22 mouse cellular contexts compared by ENCODE assay signal in genomic region chr10:80552364-80552763, GRCm38 (mm10). TPM values are rescaled to one million over a fixed set of nuclear protein-coding genes. Genes with fewer than 3 reads are reported as not detected.
DNase-seq lines count a peak whose midpoint lies in the region; ATAC-seq and TF ChIP-seq lines count a peak whose summit lies in the region.
"Had no signal": no experiment of that assay in that cellular context is flagged by ENCODE, and none has a peak within 500 bp of the region (broad histone marks: within the 10 kb centered on the region; RNA-seq: fewer than 3 reads in every experiment).

No protein-coding gene starts in this region.

- H3K27me3 ChIP-seq in liver, embryonic 12.5 days (replicated peaks) = no peaks in the 10 kb centered on the region
- H3K27me3 ChIP-seq in liver, postnatal 0 days (ENCODE audit: insufficient read depth, low read length) = no peaks in the 10 kb centered on the region
- H3K27me3 ChIP-seq: embryonic facial prominence, embryonic 13.5 days; heart, embryonic 13.5 days; hindbrain, embryonic 15.5 days had no signal

- peaks cover 51% of the 10 kb centered on the region for H3K36me3 ChIP-seq in liver, embryonic 12.5 days
- peaks cover 38% of the 10 kb centered on the region for H3K36me3 ChIP-seq in liver, postnatal 0 days (replicated peaks; ENCODE audit: insufficient read depth, low read length)

- peak overlapping the region; percentile 70 for H3K9ac ChIP-seq in liver, embryonic 12.5 days
- H3K9ac ChIP-seq in liver, postnatal 0 days (replicated peaks) = no peak overlapping the region
- H3K9ac ChIP-seq: embryonic facial prominence, embryonic 13.5 days; hindbrain, embryonic 15.5 days had no signal

- TF ChIP-seq CTCF in liver, postnatal 0 days (IDR thresholded peaks at IDR 0.05; ENCODE audit: low read depth) = no peak
- no peak for TF ChIP-seq CTCF in left cerebral cortex, adult 2 months (IDR thresholded peaks at IDR 0.05)
- TF ChIP-seq CTCF in lung, adult 2 months (IDR thresholded peaks at IDR 0.05; ENCODE audit: insufficient read depth, low read length) = no peak

- no peaks in the 10 kb centered on the region for H3K9me3 ChIP-seq in liver, embryonic 12.5 days (replicated peaks)
- no peaks in the 10 kb centered on the region for H3K9me3 ChIP-seq in liver, postnatal 0 days (ENCODE audit: low read length)
- H3K9me3 ChIP-seq: embryonic facial prominence, embryonic 13.5 days; forebrain, embryonic 10.5 days; G1E; heart, embryonic 13.5 days; hindbrain, embryonic 15.5 days had no signal

- DNase-seq in ES-CJ7 (ENCODE audit: low read depth, low spot score) (peak; percentile 44), R1 (ENCODE audit: low read depth, low spot score) (peak; percentile 50)
- no peak for DNase-seq in liver, postnatal 0 days
- DNase-seq in lung, postnatal 36 days = no peak
- DNase-seq in left cerebral cortex, adult 2 months (ENCODE audit: extremely low spot score in 1 of 2, low spot score in 2 of 2) = no peak
- no peak for DNase-seq in lung, adult 2 months
- DNase-seq: adrenal gland, postnatal 14 days; cerebellum, adult 11-12 months; cerebellum, adult 9-10 months; cerebellum, postnatal 25 days; gastrocnemius, postnatal 10 days; heart, postnatal 36 days had no signal

- 55% methylated on average over 9 of the region's 9 CpGs for WGBS in liver, embryonic 12.5 days (ENCODE audit: insufficient replicate concordance)
- WGBS in liver, postnatal 0 days (ENCODE audit: insufficient replicate concordance) = 63% methylated on average over 9 of the region's 9 CpGs
- 55% methylated on average over 9 of the region's 9 CpGs for WGBS in lung, adult 2 months

- no peak for TF ChIP-seq POLR2A in lung, adult 2 months (IDR thresholded peaks at IDR 0.05; ENCODE audit: borderline replicate concordance, extremely low read depth, low read depth, low read length)

- ATAC-seq in liver, embryonic 12.5 days = no peak
- ATAC-seq in liver, postnatal 0 days = no peak
- ATAC-seq: activated CD4-positive, CD25-positive, alpha-beta regulatory T cell, adult 4 months; forebrain, embryonic 14.5 days had no signal

- intact Hi-C loops in left cerebral cortex, adult 2 months (cut with DNase I) = no loop called here

- peak overlapping the region; percentile 91 for H3K27ac ChIP-seq in liver, embryonic 12.5 days
- 0 out of 2 replicates have a peak overlapping the region, but pooled peaks have one; percentile 78 for H3K27ac ChIP-seq in liver, postnatal 0 days (ENCODE audit: low read depth)
- no peak overlapping the region for H3K27ac ChIP-seq in left cerebral cortex, adult 2 months
- H3K27ac ChIP-seq: embryonic facial prominence, embryonic 13.5 days; forebrain, embryonic 10.5 days; heart, embryonic 13.5 days; hindbrain, embryonic 15.5 days had no signal

- peak overlapping the region; percentile 75 for H3K4me2 ChIP-seq in liver, embryonic 12.5 days
- no peak overlapping the region for H3K4me2 ChIP-seq in liver, postnatal 0 days (ENCODE audit: low read depth, low read length)
- H3K4me2 ChIP-seq: embryonic facial prominence, embryonic 13.5 days; heart, embryonic 13.5 days; hindbrain, embryonic 15.5 days had no signal

- H3K4me1 ChIP-seq in liver, embryonic 12.5 days = peaks cover 76% of the 10 kb centered on the region
- H3K4me1 ChIP-seq in liver, postnatal 0 days (ENCODE audit: insufficient read depth) = peaks cover 25% of the 10 kb centered on the region
- H3K4me1 ChIP-seq in lung, adult 2 months (ENCODE audit: control insufficient read depth, insufficient read depth, low read length) = no peaks in the 10 kb centered on the region

- H3K4me3 ChIP-seq in liver, embryonic 12.5 days = no peak overlapping the region
- H3K4me3 ChIP-seq in liver, postnatal 0 days (ENCODE audit: low read depth, low read length) = no peak overlapping the region
- H3K4me3 ChIP-seq in left cerebral cortex, adult 2 months = no peak overlapping the region
- no peak overlapping the region for H3K4me3 ChIP-seq in lung, adult 2 months (replicated peaks; ENCODE audit: extremely low read depth, low read depth, low read length)
- H3K4me3 ChIP-seq: embryonic facial prominence, embryonic 13.5 days; forebrain, embryonic 10.5 days; heart, embryonic 13.5 days; hindbrain, embryonic 15.5 days had no signal

- TF ChIP-seq EP300 in liver, postnatal 0 days (IDR thresholded peaks at IDR 0.05; ENCODE audit: low read depth) = no peak

RNA-seq across cellular contexts. Expression of gene Rexo1, which starts 9.0 kb away (rescaled TPM):
- polyA plus RNA-seq in liver, embryonic 12.5 days (2016; fragmentation: Nextera tagmentation; extraction: Ambion mirVana) = 23.2 and 23.9 TPM in 2 replicates
- 7.4 and 8.1 TPM in 2 replicates for polyA plus RNA-seq in liver, postnatal 0 days (2015; fragmentation: Nextera tagmentation; extraction: Ambion mirVana)
- total RNA-seq in left cerebral cortex, adult 2 months (2021) = 10 to 100 TPM; 46.5 to 51.3 TPM
- polyA plus RNA-seq in lung, adult 2 months (2012; rRNA removed) = 61.8 and 62.7 TPM in 2 replicates

RNA-seq across cellular contexts. Expression of gene Atp8b3, which starts 13.4 kb away (rescaled TPM):
- 0.02 and 0.08 TPM in 2 replicates for polyA plus RNA-seq in liver, embryonic 12.5 days (2016; fragmentation: Nextera tagmentation; extraction: Ambion mirVana)
- polyA plus RNA-seq in liver, postnatal 0 days (2015; fragmentation: Nextera tagmentation; extraction: Ambion mirVana) = not detected in 2 replicates
- total RNA-seq in left cerebral cortex, adult 2 months (2021) = under 1 TPM; 0.11 to 0.63 TPM
- 0.08 and 0.11 TPM in 2 replicates for polyA plus RNA-seq in lung, adult 2 months (2012; rRNA removed)
- total RNA-seq: gastrocnemius, postnatal 10 days; heart, adult 8-10 months; heart, postnatal 36 days had no signal
- polyA plus RNA-seq: activated CD4-positive, CD25-positive, alpha-beta regulatory T cell, adult 4 months; heart, postnatal 0 days had no signal

RNA-seq across cellular contexts. Expression of gene Klf16, which starts 24.8 kb away (rescaled TPM):
- 24.0 and 24.7 TPM in 2 replicates for polyA plus RNA-seq in liver, embryonic 12.5 days (2016; fragmentation: Nextera tagmentation; extraction: Ambion mirVana)
- polyA plus RNA-seq in liver, postnatal 0 days (2015; fragmentation: Nextera tagmentation; extraction: Ambion mirVana) = 6.1 and 6.5 TPM in 2 replicates
- 10 to 100 TPM; 48.2 to 59.7 TPM for total RNA-seq in left cerebral cortex, adult 2 months (2021)
- 24.8 and 31.5 TPM in 2 replicates for polyA plus RNA-seq in lung, adult 2 months (2012; rRNA removed)

RNA-seq across cellular contexts. Expression of gene Abhd17a, which starts 37.8 kb away (rescaled TPM):
- polyA plus RNA-seq in liver, embryonic 12.5 days (2016; fragmentation: Nextera tagmentation; extraction: Ambion mirVana) = 86.4 and 88.9 TPM in 2 replicates
- 50.2 and 59.3 TPM in 2 replicates for polyA plus RNA-seq in liver, postnatal 0 days (2015; fragmentation: Nextera tagmentation; extraction: Ambion mirVana)
- 100 to 1,000 TPM; 185 to 191 TPM for total RNA-seq in left cerebral cortex, adult 2 months (2021)
- polyA plus RNA-seq in lung, adult 2 months (2012; rRNA removed) = 191 and 262 TPM in 2 replicates

RNA-seq across cellular contexts. Expression of gene Scamp4, which starts 50.3 kb away (rescaled TPM):
- polyA plus RNA-seq in liver, embryonic 12.5 days (2016; fragmentation: Nextera tagmentation; extraction: Ambion mirVana) = 63.3 and 65.2 TPM in 2 replicates
- 27.5 and 29.2 TPM in 2 replicates for polyA plus RNA-seq in liver, postnatal 0 days (2015; fragmentation: Nextera tagmentation; extraction: Ambion mirVana)
- total RNA-seq in left cerebral cortex, adult 2 months (2021) = 10 to 100 TPM; 41.5 to 44.8 TPM
- polyA plus RNA-seq in lung, adult 2 months (2012; rRNA removed) = 91.4 and 110 TPM in 2 replicates

Comparison
In these comparisons a context has a peak if more than half of its experiments do, and no peak if none do; other contexts are left out.
1. DNase-seq: peak in ES-CJ7 (single experiment) and R1 (single experiment); none in liver, postnatal 0 days (single experiment), lung, postnatal 36 days (single experiment), left cerebral cortex, adult 2 months (0 of 2) and lung, adult 2 months (single experiment).